Mouse (Mus musculus) liver, postnatal 0 days (tissue): Measurements from ENCODE around the gene Sfxn4.

Experiments used
- CTCF ChIP-seq: sonication (generic); IDR thresholded peaks from 2 replicates; pipeline ENCODE4 v1.5.1; 2016; ENCODE audit warnings: antibody characterized with exemption, low read depth
- EP300 ChIP-seq: IDR thresholded peaks from 2 replicates; pipeline ENCODE4 v1.6.1; 2016; ENCODE audit warnings: antibody characterized with exemption, low read depth, mild to moderate bottlenecking

DNA sequence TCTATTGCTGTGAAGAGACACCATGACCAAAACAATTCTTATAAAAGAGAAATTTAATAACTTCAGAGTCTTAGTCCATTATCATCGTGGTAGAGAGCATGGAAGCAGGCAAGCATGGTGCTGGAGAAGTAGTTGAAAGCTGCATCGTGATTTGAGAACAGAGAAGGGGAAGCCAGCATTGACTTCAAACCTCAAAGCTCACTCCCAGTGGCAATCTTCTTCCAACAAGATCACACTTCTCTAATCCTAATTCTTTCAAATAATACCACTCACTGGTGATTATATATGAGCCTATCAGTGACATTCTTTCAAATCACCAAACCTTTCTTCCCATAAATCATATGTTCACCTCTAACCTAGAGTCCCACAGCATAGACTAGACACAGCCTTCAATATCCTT, 56.4 kb downstream of the Sfxn4 start:
- TF ChIP-seq CTCF (no peak), EP300 (no peak)
